Mouse (Mus musculus) MEL-GATA-1-ER (cell line): ENCODE data around the gene Tada2a.

Experiments used
- DNase-seq: peaks from one replicate; pipeline ENCODE4 v3.0.0-alpha.2; 2012; ENCODE audit warnings: low read depth; ENCODE audit errors: extremely low read depth

Tada2a gene

DNA sequence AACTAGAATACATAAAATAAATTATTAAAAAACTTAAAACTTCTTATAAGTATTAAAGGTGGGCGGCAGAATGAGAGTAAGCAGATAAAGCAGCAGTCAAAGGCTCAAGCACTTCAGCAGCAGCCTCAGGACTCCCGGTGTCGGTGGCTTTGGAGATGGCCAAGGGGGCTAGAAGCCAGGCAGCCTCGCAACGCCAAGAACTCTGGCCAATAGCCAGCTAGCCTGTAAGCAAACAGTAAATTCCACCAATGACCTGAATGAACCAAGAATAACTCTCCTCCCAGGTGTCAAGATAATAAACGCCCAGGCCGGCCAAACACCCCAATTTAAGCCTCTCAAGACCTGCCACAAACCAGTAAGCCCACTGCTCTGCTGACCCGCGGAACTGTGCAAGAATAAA, 13.8 kb downstream of the Tada2a start:
- DNase-seq, result no peak

DNA sequence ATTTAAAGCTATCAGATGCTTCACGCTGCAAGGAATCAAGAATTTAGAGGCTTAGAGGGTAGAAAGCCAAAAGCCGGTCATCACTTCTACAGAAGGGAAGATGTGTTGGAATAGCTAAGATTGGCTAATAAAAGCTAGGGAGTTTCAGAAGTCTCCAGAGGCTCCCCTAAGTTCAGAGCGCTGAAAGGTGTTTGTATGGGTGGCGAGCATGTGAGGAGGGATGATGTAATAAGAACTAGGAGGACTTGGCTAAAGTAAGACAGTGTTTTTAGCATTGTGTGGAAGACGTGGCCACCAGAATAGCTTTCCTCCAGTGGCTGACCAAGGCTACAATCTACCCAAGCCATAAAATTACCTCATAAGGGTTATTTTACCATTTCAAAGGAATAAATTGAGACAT, 15.8 kb downstream of the Tada2a start:
- DNase-seq, result no peak

DNA sequence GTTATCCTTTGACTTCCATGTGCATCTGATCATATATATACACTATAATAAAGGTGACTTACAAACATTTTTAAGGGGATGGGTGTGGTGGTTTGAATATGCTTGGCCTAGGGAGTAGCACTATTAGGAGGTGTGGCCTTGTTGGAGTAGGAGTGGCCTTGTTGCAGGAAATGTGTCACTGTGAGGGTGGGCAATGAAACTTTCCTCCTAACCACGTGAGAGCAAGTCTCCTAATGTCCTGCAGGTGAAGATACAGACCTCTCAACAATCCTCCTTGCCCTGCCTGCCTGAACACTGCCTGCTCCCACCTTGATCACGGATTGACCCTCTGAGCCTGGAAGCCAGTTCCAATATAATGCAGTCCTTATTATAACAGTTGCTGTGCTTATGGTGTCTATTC, 22.3 kb downstream of the Tada2a start:
- no peak for DNase-seq

DNA sequence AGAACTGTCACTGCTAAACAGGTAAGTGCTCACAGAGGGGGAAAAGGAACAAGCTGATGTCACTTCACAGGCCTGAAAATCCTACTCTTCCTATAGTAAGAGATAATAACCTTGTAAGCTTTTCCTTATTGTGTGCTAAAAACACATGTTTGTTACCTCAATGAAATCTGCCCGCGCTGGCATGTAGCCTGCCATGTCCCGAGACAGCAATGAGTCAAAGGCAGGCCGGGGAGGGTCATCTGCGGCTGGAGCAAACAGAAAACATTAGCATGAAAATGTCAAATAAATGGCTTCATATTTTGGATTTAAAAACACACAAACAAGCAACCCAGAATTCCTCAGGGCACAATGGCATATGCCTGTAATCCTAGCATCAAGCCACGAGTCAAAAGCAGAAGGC, 25.4 kb downstream of the Tada2a start:
- no peak for DNase-seq

DNA sequence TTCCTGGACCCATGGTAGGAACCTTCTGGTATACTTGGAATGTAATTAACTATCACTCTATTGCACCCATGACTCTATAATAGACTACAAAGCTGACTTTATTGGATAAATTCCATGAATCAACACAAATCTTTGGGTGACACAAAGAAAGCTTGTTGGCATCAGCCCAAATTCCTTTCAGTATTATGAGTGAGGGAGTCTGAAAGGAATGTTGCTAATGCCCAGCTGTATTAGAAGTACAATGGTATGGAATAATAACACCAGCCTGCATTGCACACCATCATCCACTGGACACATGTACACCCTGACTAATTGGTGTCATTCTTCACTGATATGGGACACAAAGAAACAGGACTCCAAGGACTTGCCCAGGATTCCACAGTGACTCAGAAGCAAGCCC, 28.2 kb downstream of the Tada2a start:
- no peak for DNase-seq

DNA sequence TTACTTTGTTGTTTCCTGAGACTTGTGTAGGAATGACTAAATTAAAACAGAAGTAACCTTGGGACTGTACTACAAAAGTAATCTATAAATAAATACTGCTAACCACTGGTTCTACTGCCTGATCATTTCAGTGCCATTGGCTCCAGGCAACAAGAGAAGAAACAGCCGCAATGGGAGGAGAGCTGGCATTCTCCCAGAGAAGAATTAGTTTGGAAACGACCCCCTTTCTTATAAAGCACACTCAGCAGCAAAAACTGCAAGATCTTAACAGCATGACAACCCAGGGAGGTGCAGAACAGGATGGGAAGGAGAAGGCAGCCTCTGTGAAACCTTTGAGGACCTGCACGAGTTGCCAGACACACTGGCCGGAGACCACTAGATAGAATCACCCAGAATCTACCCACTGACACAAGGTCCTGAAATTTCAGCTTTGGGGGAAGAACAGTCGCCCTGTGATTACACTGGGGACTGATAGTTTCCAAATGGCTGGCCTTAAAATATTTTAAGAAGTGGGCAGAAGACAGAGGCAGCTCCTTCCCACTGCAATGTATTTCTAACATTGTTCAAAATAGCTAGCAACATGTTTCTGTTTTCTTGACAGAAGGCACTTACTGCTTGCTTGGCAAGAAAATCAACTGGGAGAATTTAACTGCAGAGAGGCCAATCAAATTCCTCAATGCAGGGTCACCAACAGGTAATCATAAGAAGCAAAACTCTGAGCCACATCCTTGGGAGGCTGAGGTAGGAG, 32.0 kb downstream of the Tada2a start:
- no peak for DNase-seq

DNA sequence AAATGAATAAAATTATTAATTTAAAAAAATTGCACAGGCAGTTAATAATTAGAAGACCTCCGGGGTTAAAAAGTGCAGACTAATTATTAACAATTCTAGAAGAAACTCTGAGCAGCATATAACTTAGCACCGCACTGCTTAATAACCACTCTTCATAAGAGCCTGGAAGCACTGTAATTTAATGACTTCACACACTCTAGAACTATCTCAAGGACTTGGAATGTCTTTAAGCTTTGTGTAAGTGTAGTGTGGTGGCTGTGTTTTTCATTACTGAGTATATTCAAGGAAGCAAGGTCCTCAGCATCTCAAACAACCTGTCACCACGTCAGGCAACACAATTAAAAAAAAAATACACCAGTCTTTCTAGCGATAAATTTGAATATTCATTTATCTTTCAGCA, 34.3 kb downstream of the Tada2a start:
- no peak for DNase-seq

DNA sequence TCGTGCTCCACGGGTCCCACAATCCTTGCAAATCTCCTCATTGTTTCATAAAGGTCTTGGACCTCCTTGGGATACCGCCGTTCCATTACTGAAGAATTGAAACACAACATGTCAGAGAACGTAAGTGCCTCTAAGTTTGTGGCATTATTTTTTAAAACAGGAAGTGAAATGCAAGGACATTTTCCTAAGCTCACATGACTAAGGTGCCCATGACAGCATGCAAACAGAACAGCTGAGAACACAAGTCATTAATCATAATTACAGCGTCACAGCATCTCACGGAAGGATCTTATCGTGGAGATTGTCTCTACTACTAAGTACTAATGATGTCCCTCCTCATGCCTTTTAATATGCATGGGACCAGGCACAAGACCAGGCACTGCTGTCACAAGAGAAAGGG, 38.8 kb downstream of the Tada2a start:
- no peak for DNase-seq

DNA sequence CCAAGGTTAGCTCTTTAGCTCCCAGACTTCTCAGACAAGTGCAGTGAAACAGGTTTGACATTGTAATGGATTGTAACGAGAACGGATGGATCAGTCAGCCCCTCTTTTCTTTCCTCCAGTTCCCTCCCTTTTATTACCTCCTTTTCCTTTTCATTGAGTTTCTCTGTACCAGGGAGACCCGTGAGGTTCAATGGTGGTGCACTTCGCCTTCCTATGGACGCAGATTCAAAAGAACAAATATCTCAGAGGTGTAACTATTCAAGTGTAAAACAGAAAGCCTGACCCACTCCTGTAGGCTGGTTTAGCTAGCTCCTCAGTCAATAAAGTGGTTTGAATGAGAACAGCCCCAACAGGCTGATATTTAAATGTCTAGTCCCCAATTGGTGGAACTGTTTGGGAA, 47.5 kb downstream of the Tada2a start:
- no peak for DNase-seq

DNA sequence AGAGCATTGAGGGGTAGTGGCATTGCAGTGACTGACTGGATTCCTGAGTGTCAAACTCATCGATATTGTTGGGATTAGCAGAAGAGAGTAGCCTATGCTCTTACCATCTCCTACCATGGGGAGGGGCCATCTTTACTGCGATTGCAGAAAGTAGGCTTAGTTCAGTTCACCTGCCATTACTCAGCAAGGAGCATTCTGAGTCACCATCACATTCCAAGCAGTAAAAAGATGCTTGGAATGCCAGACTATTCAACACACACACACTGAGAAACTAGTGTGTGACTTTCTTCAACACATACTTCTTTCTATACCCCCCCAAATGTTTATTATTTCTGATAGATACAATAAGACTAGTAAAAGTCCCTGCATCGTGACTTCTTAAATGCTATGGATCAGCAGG, 49.1 kb downstream of the Tada2a start:
- no peak for DNase-seq

DNA sequence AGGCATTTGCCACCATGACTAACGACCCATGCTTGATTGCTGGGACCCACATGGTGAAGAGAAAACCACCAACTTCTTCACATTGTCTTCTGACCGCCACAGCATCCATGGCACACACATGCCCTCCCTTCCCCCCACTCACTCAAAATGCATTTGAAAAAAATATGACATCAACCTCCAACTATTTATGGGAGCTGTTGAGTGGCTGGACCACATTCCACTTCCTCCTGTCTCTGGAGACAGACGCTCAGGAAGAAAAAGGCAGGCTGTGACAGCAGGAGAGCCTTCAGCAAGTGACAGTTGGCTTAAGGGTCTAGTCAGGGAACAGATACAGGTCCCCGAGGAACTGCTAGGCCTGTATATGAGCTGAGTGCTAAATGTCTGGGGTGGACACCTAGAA, 49.5 kb downstream of the Tada2a start:
- no peak for DNase-seq

DNA sequence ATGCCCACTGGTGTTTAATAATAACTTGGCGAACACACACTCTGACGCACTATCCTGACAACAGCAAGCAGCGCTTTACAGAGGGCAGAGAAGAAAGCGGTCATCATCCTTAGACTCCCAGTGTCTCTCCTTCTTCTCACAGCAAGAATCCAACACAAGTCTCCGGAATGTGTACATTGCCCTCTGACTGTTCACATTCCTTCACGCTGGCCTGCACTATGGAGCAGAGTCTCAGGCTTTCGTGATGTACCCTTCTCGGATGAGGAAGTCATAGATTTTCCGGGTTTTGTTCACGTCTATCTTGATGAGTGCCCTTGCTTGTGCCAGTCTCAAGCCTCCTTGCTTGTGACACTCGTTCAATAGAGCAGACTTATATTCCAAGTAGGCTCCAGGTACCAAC, 50.0 kb downstream of the Tada2a start:
- DNase-seq, result no peak

DNA sequence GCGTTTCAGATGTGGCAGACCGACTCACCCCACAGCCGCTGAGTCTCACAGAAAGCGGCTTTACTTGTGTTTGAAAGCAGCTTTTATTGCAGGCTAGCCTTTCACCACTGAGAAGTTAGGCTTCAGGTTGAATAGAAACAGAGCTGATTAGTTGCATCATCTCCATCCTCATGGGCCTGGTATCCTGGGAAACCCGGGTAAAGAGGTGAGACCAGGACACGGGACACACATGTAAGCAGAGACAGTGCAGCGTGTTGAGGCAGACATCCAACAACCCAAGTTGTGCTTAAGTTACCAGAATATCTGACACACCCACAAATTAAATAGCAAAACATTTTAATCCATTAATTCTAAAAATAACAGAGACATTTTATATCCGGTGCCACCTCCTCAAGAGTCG, 50.8 kb downstream of the Tada2a start:
- no peak for DNase-seq

DNA sequence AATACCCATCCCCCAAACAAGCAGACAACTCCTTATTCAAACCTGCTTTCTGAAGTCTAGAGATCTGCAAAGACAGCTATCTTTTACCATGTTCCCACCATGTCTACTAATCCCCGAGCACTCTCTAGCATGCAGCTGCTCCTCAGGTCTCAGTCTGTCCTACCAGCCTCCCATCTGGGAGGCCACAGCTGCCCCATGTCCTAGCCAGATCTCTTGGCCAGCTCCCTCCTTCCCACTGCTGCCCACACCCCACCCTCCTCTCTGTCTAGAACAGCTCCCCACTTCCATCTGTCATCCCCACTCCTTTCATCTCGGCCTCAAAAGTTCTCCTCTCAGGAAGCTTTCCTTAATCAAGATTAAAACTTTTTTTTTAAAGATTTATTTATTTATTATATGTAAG, 52.4 kb downstream of the Tada2a start:
- no peak for DNase-seq

DNA sequence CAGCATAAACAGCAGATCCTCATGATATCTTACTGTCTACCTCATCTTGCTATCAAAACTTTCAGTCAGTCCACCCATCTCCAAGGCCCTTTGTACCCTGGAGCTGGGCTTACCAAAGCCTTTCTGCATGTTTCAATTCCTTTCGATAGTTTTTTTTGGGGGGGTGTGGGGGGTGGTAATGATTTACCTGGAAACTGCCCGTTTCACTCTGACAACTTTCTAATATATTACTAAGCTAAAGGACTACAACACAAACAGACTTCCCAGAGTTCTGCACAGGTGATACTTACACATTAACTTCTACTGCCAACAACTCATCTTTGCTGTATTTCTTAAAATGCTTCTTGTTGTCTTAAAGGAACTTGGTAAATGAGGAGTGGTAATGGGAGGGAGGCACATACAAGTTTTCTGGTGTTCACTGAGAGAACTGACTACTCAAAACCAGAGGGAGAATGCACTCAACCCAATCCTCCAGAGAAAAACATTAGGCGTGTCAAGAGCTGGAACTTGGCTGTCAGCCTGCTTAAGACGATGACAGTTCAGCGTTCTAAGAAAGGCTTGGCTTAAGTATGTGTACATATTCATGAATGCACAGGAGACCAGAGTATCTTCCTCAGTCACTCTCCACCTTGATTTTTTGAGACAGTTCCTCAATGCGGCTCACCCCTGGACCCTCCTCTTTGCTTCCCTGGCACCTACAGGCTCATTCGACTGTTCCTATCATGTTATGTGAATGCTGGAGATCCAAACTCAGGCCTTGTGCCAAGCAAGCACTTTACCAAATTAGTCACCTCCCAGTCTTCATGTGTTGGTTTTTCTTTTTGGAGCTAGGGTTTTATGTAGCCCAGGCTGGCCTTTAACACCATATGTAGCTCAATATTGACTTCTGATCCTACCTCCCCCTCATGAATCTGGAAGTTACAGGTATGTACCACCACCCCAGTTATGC, 55.3 kb downstream of the Tada2a start:
- no peak for DNase-seq

DNA sequence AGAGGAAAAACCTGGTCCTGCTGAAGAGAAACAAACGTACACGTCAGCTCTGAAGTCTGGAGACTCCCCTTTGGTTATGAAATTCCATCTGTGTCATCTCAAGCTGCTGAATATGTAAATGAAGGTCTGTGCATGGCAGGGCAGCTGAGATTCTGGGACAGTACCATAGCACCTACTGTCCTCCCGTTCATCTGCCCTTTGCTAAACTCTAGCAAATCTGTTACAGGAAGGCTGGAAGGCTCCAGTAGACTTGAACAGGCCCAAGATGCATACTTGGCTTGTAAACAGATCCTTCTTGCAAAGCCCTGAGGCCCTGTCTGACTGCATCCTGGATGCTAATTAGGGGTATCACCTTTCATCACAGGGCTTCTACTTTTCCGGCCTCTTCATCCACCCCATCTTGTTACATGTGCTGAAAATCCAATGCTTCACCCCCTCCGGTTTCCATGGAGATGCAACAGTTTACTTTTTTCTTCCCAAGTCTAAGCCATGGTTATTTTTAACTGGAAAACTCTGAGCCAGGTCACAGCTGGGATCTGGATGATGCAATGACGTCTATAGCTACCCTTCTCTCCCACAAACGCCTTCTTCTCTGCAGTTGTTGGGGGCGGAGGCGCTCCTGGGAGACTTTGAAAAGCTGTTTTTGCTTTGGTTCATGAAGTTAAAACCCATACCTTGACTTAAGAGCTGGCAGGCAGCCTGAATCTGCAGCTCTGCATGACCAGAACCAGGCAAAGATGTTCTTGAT, 56.3 kb downstream of the Tada2a start:
- DNase-seq, result no peak

DNA sequence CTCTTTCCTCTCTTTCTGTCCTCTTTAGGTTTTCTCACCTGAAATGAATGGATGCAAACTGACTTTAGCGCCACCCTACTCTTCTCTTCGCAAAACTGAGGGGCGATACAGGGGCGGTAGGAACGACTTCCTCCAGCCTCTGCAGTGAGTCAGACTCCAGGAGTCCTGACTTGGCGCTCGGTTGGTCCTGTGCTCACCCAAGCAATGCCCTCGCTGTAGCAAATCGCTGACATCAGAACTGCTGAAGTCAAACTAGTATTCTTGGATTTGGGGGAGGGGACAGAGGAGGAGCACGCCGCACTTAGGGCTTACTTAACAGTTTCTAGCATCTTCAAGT, 60.4 kb downstream of the Tada2a start, which contains the start of gene Dusp14:
Gene Dusp14, minus strand, starts transcription at position 228 of the 337 bp plus-strand sequence.
- DNase-seq, result peak; percentile 31

DNA sequence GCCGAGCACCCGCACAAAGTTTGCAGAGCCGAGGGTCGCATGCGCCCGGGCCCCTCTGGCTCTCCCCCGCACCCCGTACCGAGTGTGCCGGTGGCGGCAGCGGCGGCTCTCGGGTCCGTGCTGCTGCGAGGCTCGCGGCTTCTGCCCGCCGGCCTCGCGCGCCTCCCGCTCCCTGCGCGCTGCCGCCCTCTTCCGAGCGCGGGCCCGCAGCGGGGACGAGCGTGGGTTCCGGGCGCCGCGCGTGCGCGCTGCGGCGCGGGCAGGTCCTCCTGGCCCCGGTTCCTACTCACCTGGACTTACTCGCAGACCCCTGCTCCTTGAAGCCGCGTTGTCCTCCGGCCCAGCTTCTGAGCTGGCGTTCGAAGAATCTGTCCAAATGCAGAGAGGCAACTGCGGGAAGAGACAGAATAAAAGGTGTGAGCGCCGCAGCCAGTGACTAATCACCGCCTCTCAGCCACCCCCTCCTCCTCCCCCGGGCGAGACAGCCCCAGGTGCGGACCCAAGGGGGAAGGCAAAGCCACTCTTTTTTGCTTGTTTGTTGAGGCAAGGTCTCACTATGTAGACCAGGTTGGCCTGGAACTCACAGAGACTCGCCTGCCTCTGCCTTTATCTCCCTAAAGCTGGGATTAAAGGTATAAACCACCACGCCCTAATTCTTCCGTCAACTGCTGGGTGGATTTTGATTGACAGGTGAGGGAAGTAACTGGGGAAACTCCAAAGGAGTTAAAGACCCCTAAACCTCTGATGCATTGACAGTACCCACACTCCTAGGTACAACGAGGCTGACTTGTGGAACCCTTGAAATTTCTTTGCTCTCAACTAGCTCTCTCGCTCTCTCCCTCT, 61.0 kb downstream of the Tada2a start:
- DNase-seq, result peak; percentile 18

DNA sequence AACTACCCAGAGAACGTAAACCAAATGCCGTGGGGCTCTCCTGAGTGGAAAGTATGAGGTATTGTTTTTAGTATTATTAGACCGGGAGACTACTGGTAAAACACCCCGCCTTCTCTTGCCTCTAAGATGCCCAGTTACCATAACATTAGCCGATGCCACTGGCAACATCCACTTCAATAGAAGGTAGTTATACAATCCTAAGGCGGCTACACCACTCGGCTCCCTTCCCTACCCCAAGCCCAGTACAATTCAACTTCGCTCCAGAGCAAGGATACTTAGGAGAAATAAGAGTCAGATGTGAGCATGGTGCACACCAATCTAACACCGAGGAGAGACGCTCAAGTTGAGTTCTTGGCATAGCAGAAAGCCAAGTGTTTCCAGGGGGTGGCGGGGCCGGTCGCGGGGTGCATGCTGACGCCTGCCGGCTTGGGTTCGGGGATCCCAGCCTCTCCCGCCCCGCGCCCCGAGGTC, 61.6 kb downstream of the Tada2a start:
- DNase-seq, result peak; percentile 21

DNA sequence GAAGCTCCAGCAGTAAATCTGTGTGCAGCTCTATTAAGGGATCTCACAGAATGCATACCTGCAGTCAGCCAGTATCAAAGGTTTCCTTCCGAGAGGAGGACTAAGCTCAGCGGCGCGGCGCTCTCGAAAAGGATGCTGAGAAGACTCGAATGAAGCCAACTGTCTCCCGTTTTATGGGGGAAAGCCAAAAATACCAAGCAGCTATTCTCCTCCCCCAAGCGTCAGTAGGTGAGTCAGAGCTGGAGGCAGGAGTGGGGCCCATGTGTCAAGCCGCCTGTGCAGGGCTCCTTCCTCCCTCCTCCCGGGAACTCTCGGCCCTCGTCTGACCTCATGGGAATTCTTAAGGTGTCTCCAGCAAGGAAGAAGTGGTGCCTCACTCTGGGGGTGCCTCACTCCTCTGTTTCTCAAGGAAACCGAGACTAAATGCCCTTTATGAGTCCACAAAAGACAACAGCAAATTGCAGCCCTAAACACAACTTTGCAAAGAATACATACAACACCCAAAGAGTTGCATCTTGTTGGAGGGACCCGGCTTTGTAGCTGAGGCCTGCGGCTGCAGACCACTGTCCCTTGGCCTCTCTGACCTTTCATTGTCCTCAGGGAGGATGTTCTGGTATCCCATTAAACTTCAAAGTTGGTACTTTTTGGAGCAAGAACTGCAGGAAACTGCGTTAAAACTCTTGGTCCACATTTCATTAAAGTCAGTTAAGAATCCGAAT, 62.3 kb downstream of the Tada2a start:
- DNase-seq, result no peak
